Mouse (Mus musculus) 416B (cell line): ENCODE data around the gene Fbxw9.

ENCODE experiments used
- DNase-seq: peaks from one replicate; pipeline ENCODE4 v3.0.0; 2011; ENCODE audit warnings: low read depth

The Fbxw9 gene

DNA sequence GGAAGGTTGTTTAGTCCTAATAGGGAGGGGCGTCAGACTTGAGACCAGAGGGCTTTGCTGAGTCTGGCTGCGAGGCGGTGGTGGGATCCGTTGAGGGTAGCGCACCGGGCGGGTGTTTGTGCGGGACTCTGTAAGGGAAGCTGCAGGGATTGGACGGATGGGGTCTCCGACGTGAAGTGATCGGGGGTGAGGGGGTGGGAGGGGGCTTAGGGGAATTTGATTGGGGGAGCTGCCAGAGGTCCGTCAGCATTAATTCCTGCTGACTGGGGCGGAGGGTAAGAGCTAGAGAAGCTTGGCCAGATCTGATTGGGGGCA lies 22.5 kb upstream of the Fbxw9 start:
- DNase-seq = no peak

DNA sequence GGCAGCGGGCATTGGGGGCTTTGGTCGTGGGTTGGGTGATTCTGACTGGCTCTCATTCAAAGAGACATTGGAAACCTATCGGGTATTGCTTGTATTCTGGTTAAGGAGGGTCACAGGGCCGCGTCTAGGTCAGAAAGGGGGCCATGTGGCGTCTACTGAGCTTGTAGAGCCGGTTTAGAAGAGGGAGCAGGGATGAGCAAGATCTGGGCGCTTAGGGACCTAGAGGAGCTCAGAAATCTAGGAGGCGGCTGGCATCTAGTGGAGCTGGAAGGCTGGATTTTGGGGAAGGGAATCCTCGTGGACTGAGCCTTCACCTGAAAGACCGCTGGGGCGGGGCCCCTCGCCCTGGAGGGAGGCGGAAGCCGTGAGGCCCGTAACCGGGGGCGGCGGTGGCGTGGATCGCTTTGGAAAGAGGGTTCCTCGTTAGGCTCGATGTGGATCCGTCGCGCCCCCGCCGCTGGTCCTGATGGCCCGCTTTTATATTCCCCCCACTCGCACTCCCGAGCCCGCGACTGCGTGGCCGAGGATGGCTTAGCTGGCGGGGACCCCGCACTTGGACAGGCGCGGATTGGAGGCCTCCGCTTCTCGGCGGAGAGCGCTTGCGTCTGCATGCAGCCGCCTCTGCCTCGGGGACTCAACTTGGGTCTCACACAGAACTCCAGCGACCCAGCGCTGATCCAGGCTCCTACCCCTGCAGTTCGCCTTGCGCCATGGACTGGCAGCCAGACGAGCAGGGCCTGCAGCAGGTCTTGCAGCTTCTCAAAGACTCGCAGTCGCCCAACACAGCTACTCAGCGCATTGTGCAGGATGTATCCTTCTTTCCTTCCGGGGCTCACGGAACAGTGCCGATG lies 21.9 kb upstream of the Fbxw9 start:
- peak; percentile 56 for DNase-seq

DNA sequence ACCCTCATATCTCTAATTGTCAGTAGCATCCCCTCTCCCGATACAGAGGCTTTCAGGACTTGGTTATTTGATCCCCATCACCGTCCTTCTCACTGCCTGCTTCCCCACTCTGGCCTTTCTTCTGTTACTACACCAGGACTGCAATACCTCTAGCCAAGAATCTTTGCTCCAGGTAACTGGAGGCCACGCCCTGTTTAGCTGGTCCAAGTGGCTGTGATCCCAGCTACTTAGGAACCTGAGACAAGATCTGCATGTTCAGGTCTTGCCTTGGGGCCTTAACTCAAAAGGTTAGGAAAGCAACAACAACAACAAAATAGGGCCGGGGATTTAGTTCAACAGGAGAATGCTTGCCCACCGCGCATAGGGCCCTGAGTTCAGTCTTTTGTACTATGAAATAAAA lies 16.2 kb upstream of the Fbxw9 start:
- DNase-seq = no peak

DNA sequence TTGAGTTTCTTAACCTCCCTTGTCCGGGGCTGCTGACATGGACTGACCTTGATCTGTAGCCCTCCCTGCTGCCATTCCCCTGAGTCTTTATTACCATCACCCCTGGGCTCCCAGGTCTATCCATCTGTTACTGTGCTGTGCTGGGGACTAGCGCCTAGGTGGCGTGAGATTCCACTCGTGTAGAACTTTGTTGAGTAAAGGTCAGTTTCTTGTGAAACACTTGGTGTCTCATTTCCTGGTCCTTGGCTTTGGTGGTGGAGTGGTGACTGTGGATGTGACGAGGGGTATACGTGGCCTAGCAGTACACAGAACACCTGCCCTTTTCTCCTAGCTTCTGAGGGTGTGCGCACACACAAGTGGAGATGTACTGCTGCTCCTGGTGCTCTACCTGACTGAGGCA lies 2.5 kb upstream of the Fbxw9 start:
- DNase-seq = peak; percentile 34

DNA sequence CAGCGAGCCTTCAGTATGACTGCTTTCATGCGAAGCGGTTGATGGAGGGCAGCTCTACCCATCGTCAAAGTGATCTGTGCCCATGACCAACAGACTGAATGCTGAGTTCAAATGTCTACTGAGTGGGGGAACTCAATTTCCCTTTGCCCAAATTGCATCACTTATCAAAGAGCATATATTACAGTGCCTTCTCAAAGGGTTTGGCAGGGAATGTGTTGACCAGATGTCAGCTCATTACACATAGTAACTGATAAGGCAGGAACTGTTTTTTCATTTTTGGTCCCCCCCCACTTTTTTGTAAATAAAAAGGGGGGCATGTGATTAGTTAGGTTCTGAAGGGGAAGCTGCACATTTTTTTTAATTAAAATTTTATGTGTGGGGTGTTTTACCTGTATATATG lies 2.7 kb downstream of the Fbxw9 start:
- DNase-seq = no peak

DNA sequence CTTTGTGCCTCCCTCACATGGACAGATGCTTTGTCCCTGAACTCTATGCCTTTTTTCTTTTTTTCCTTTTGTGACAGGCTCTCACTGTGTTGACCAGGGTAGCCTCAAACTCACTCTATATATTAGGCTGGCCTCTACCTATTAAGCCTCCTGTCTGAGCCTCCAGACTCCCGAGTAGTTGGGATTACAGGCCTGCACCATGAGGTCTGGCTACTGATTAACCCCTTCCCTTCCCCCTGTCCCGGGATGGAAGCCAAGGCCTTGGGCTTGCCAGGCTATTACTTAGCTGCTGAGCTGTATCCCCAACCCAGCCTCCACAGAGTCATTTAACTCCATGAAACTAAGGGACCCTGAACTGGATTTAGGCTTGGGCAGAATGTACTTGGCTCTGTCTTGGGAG lies 5.4 kb downstream of the Fbxw9 start:
- DNase-seq = no peak

DNA sequence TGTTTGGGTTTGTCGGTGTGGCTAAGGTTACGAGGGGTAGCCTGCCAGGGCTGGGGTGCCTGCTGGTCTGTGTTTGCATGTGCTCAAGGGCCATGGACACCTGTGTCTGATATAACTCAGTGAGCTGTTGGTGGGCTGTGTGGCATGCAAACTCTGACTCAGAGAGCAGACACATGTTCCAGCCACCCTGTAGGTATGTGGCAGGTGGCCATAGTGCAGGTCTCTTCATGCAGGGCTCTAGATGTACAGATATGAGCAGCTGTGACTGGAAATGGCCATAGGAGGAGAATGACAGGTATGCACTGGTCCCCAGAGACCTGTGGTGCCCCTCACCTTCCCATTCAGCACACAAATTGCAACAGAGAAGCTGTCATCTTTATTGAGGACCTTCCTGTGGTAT lies 7.3 kb downstream of the Fbxw9 start:
- DNase-seq = no peak

DNA sequence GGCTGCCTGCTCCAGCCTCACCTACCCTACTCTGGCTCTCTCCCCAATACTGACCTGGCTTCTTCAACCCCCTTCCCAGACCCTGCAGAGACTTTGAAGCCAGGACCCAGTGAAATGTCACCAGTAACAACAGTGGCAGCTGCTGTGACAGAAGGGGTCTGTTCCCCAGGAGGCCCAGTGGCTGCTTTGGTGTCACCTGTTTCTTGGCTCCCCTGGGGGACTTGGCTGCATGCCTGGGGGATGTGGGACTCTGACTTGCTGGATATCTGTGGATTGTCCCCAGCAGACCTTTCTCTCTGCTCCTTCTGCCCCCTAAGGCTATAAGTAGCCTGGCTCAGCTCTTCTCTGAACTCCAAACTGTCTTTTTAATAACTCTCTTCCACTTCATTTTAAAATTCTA lies 8.1 kb downstream of the Fbxw9 start, which contains the start of gene Gm5741:
Gm5741 (minus strand) TSS at position 1 of the 400 bp plus-strand sequence.
- no peak for DNase-seq

DNA sequence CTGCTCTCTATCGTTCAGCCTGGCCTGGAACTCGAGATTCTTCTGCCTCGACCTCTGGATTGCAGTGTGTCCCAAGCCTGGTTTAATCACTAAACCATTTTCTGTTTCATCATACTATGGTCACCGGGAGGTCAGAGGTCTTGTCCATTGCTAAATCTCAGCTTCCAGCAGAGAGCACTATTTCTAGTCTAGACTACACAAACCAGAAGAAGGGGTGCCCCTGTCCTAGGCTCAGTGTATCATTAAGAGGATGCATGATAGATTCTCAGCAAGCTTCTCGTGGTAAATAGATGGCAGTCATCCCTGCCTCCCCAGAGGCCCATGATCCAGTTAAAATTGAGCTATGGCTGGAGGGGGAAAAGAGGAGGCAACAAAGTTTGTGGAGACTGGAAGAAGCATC lies 11.2 kb downstream of the Fbxw9 start:
- peak; percentile 82 for DNase-seq

DNA sequence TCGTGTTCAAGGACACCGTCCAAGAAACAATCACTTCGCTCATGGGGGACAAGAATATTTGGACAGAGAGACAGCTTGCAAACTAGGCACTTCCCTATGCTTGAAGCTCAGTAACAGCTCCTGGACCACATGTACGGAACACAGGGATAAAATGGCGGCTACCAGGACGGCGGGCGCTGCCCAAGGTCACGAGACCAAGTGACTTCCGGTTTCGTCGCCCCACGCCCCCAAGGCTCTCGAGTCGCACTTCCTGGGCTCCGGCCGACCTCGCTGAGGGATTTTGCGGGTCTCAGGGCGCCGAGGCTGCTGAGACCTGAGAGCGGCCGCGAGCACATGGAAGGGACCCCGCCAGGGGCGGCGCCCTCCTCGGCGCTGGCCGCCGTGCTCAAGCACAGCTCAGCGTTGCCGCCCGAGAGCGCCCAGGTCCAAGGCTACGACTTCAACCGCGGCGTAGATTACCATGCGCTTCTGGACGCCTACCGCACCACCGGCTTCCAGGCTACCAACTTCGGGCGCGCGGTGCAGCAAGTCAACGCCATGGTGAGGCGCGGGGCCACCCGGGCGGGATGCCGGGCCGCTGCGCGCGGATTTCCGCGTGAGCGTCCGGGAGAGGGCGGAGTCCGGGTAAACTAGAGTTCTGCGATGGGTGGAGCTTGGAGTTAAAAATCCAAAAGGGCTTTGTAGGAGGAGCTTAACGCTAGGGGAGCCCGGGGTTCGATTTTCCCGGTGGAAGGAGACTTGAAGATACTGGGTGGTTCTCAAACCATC lies 11.8 kb downstream of the Fbxw9 start, which contains the start of gene Dhps:
Dhps (plus strand) TSS at position 244 of the 768 bp plus-strand sequence.
- DNase-seq = peak; percentile 93

DNA sequence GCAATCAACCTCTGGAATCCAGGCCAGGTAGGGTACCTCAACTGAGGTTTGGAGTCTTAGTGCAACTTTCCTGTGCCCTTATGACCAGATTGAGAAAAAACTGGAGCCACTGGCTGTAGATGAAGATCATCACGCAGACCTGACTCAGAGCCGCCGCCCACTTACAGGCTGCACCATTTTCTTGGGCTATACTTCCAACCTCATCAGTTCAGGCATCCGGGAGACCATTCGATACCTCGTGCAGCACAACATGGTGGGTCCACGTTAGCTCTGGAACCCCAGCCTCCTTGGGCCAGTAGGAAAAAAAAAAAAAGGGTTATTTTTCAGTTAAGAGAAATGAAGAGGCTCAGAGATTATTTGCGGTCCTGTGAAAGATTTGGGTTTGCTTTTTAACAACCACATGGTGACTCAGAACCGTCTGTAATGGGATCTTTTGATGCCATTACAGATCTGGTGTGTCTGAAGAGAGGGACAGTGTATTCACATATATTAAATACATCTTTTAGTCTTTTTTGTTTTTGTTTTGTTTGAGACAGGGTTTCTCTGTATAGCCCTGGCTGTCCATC lies 12.6 kb downstream of the Fbxw9 start:
- peak; percentile 66 for DNase-seq

DNA sequence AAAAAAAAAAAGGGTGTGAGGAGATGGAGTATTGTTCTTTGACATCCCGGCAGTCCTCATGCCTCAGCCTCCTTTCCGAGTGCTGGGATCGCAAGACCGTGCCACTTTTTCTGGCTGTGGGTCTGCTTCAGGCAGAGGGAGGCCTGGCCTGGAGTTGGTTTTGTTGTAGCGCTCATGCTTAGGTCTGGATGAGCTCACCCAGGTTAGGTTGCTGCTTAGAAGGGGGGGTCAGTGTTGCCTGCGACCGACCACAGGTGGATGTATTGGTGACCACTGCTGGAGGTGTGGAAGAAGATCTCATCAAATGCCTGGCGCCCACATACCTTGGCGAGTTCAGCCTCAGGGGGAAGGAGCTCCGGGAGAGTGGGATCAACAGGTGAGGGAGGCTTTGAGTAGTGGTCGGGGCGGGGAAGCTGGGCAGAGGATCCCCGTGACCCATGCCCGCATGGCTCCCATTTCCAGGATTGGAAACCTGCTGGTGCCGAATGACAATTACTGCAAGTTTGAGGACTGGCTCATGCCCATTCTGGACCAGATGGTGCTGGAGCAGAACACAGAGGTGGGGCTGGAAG lies 13.3 kb downstream of the Fbxw9 start:
- DNase-seq = no peak

DNA sequence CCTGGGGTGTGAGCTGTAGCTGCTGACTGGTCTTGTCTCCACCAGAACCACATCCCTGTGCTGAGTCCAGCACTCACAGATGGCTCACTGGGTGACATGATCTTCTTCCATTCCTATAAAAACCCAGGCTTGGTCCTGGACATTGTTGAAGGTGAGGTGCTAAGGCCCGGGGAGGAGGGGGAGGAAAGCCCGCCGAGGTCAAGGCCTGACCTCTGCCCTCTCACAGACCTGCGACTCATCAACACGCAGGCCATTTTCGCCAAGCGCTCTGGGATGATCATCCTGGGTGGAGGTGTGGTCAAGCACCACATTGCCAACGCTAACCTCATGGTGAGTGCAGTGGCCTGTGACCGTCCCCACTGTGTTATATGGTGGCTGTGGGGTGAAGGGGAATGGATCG lies 14.3 kb downstream of the Fbxw9 start:
- no peak for DNase-seq

DNA sequence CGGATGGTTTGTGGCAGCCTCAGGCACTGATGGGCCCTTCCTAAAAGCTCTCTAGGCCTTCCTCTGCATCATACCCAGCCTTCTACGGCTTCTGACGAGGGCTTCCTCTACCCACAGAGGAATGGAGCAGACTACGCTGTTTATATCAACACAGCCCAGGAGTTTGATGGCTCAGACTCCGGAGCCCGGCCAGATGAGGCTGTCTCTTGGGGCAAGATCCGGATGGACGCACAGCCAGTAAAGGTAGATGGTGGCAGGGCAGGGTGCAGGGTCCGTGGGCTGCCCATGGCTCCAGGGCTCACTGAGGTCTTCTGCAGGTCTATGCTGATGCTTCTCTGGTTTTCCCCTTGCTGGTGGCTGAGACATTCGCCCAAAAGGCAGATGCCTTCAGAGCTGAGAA lies 14.8 kb downstream of the Fbxw9 start:
- no peak for DNase-seq

DNA sequence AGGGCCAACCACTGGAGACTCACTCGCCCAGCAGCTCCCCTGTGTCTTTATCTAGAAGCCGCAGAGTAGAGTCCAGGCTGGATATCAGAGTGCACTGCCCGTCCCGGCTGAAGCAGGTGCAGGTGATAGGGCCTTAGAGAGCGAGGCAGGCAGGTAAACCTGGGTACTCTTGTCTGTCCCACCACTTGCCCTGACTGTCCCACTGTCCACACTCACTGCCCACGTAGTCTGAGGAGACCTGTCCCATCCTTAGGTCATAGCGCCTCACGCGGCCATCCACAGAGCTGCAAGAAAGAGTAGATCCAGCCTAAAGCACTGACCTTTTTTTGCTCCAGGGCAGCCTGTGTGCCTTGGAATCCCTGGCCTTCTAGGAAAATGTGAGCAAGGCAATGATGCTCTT lies 16.1 kb downstream of the Fbxw9 start:
- DNase-seq = no peak

DNA sequence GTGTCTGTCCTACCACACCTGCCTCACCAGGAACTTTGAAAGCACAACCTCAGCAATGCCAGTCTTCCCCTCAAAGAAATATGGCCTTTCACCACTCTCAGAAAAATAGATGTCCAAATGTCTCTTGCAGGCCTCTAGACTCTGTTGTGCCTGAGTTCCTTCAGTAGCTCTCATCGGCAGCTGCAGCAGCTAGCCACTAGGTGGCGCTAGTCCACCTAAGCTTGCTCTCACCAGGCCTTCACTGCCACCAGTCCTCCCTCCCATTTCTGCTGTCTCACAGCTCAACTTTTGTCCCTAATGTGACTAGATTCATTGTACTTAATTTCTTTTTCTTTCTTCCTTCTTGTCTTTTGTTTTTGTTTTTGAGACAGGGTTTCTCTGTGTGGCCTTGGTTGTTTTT lies 17.1 kb downstream of the Fbxw9 start:
- peak; percentile 89 for DNase-seq

DNA sequence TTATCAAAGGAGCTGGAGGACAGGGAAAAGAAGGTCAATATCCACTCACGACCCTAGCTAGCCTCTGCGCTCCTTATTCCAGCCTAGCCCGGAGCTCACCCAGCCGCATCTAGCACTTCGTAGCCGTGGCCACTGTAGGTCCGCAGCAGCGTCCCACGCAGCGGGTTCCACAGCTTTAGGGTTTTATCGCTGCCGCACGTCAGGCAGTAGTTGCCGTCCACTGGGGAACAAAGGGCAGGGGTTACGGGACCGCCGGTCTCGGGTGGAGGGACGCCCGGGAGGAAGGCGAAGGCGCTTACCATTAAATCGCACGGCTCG lies 20.3 kb downstream of the Fbxw9 start:
- no peak for DNase-seq

DNA sequence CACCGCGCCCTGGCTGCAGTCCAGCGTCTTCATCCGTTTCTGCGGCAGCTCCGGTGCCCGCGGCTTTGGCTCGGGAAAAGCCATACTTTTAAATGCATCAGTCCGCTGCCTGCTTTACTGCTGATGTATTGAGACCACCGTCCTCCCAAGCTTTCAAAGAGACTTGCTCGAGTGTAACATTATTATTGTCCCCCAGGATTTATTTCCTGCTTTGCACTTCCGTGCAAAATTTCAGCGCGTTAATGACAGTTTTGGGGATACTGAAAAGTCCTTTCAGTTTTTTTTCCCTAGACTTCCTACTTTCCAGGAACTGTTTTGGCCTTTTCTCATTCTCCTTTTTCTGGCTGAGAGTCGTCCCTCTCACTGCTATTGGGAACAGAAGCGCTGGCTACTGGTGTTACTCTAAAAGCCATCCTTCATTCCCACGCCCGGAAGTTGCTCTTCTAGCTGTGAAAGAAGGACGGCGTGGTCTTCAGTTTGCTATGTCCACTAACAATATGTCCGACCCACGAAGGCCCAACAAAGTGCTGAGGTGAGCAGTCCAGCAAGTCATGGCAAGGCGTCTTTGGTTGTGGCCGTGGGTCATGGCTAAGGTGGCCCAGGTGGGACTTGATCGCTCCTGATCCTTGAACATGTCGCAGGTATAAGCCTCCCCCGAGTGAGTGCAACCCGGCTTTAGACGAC lies 20.8 kb downstream of the Fbxw9 start, which contains the start of gene Wdr83os:
Wdr83os (plus strand) TSS at position 209 of the 684 bp plus-strand sequence.
- DNase-seq = peak; percentile 91

DNA sequence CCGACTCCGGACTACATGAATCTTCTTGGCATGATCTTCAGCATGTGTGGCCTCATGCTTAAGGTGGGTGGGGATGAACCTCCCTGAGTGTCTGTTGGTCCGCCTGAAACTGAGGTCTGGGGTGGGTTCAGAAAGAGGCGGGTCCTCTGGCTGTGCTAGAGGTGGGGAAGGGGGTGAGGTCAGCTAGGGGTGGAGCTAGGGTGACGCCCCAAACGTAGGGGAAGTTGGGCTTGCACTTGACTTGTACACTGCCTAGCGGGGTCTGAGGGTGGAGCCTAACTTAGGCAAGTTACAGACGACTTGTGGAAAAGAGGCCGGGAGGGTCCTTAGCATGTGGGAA lies 21.3 kb downstream of the Fbxw9 start, which contains the start of gene Wdr83:
Wdr83 (minus strand) TSS at position 91 of the 340 bp plus-strand sequence.
- DNase-seq = peak; percentile 94

DNA sequence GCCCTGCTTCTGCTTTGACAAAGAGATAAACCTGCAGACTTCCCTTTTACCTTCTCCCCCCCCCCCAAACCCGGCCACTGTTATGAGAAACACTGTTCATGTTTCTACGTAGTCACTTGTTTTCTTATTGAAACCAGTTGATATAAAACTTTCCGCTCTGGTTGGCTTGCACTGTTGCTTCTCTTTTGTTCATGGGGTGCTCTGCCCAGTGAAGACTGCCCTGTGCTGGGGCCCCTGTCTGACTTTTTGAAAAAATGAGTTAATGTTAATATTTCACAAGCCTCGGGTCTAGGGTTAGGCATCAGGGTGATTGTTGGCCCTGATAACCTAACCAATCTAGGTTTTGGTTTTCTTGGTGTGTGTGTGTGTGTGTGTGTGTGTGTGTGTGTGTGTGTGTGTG lies 22.3 kb downstream of the Fbxw9 start:
- peak; percentile 79 for DNase-seq

DNA sequence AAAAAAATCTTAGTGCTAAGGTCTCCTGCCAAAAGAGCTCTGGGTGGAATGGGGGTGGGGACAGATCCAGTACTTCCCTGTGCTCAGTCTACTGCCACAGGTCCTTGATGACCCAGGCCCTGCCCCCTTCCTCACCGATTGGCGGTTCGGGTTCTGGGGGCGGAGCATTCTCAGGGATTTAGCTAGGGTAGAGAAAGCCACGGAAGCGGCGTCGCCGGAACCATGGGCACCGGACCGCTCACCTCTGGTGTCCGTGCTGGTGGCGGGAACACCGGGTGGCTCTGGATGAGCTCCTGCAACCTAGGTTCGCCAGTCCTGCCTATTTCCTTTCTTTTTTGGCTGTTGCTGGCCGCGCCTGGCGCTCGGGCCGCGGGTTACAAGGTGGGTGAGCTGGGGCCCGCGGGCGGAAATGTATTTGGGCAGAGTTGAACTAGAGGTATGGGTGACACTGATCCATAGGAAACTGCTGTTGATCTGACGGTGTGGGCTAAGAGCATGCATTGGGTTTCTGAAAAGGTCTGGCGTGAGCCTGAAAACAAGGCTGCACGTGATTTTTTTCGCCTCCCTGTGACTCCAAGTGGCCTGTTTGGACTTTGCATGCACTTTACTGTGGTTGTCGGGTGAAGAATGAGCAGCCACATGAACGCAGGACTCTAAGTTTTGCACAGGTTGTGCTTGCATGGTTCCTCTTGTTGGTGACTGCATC lies 23.4 kb downstream of the Fbxw9 start, which contains the start of gene Man2b1:
Man2b1 (plus strand) TSS at position 163 of the 706 bp plus-strand sequence.
- DNase-seq = peak; percentile 94
